Mouse (Mus musculus): Measurements from ENCODE around the gene Mrps12. TPM values are rescaled to one million over a fixed set of nuclear protein-coding genes. Genes with fewer than 3 reads are reported as not detected.

Mrps12 gene
- polyA plus RNA-seq, 1 experiment: 514 TPM

DNA sequence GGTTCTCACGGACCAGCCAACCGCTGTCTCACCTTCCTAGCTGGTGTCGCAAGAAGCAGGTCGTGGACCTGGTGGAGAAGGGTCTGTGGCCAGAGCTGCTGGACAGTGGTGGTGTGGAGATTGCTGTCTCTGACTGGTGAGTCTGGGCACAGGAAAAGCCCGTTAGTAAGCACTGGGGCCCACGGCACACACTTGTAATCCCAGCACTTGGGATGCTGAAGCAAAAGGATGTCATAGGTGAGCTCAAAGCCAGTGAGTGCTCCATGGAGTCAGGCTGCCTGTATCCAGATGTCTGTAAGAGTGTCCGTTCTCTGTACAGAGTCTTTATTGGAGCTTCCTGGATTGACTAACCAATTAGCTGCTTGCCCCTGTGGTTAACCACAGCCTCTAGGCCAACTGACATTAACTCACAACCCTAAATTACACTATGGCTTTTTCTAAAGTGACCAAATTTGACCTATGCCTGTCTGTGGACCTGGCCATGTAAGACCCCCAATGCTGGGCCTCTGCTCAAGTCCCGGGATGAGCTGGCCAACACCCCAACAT lies 46.6 kb downstream of the Mrps12 start:
- TF ChIP-seq GATA1 (IDR thresholded peaks at IDR 0.05; ENCODE audit: low read length): no peak

DNA sequence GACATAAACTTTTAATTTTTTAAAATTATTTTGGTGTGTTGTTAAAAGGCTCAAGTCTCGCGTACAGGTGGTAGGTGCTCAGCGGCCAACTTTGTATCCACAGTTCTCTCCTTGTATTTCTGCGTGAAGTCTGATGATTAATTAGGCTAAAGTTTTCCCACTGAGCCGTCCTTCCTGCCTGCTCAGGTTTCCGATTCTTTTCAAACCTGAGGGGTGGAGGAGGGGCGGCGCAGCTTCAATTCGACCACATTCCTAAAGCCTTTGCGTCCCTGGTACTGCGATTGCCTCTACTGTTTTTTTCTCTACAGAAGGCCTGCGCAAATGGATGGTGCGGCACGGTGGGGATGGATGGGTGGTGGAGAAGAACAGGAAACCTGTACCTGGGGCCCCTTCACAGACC lies 47.2 kb downstream of the Mrps12 start:
- TF ChIP-seq GATA1 (IDR thresholded peaks at IDR 0.05; ENCODE audit: low read length): no peak

DNA sequence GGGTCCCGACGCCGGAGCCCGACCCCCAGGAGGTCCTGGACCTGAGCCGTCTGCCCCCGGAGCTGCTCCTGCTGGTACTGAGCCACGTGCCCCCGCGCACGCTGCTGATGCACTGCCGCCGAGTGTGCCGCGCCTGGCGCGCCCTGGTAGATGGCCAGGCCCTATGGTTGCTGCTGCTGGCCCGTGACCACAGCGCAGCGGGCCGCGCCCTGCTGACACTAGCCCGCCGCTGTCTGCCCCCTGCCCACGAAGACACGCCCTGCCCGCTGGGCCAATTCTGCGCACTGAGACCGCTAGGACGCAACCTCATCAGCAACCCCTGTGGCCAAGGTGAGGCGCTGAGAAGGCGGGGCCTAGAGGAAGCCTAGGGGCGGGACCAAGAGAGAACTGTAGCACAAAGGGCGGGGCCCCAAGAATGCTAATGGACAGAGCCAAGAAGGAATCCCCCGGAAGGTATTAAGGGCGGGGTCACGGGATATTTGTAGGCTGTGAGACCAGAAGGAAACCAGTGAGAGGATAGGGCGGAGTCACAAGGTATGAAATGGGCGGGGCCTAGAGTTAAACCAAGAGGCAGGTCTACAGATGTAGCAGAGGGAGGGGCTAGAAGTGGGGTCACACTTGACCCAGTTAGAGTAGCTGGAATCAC lies 48.2 kb downstream of the Mrps12 start:
- no peak for TF ChIP-seq GATA1 (IDR thresholded peaks at IDR 0.05; ENCODE audit: low read length)

DNA sequence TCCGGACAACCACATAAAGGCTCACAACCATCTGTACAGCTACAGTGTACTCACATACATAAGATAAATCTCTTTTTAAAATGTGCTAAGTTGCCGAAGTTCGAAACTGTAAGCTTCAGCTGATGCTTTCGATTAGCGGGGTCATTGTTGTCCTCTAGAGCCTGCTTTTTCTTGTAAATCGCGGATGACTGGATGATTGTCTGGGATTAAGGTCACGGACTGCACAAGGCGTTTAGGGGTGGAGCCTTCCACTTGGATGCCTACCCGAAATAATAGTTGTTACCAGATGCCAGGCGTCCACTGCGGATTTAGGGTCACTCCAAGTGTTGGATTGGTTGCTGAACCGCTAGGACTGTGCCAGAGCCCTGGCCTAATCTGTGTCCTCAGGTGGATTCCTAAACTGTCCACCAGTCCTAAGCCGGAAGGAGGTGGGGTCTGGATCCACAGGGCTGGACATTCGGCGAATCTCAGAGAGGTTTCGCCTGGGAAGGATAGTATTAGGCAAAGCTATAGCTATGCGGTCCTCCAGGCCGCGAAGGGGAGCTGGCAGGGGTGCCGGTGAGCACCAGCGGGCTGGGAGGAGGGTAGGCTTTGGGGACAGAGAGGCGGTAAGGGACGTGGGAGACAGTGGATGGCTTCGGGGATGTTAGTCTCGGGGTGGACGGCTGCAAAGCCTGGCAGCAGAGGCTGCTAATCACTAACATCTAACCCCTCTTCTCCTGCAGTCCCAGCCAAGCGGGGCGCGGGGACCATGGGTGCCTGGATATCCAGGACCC lies 48.9 kb downstream of the Mrps12 start, which contains the start of gene Fbxo27:
TSS of gene Fbxo27 (plus strand) at position 305 of the 776 bp plus-strand sequence.
- no peak for TF ChIP-seq GATA1 (IDR thresholded peaks at IDR 0.05; ENCODE audit: low read length)

DNA sequence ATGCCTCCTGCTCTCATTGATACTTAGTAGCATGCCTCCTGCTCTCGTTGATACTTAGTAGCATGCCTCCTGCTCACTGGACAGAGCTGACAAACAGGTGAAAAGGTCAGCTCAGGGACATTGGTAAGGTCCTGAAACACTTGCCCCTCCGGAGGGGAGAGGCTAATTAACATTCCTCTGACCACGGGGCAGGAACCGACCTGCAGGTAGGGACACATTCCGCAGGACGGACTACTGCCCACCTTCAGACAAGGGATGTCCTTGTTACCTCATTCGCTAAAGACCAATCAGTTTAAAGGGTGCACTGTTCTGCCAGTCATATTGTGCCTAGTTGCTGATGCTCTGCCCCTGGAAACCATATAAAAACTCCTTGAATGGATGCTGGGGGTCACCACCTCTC lies 50.5 kb downstream of the Mrps12 start:
- no peak for TF ChIP-seq GATA1 (IDR thresholded peaks at IDR 0.05; ENCODE audit: low read length)

Other genes starting within 250 kb of the Mrps12 start
- not detected in 2 replicates for gene Ifnl2, start 231.4 kb downstream of the Mrps12 start, polyA plus RNA-seq (2012)
- gene Ifnl3, start 219.0 kb downstream of the Mrps12 start, polyA plus RNA-seq (2012): not detected in 2 replicates
- not detected in 2 replicates for gene Sycn, start 200.9 kb downstream of the Mrps12 start, polyA plus RNA-seq (2012)
- not detected in 2 replicates for gene Nccrp1, start 194.6 kb downstream of the Mrps12 start, polyA plus RNA-seq (2012)
- 95.5 and 118 TPM in 2 replicates for gene Samd4b, start 143.7 kb downstream of the Mrps12 start, polyA plus RNA-seq (2012)
- gene Pak4, start 143.6 kb downstream of the Mrps12 start, polyA plus RNA-seq (2012): 108 and 142 TPM in 2 replicates
- not detected in 2 replicates for gene Acp7, start 110.5 kb downstream of the Mrps12 start, polyA plus RNA-seq (2012)
- not detected in 2 replicates for gene Fbxo27, start 49.0 kb downstream of the Mrps12 start, polyA plus RNA-seq (2012)
- gene Fbxo17, start 25.0 kb downstream of the Mrps12 start, polyA plus RNA-seq (2012): not detected in 2 replicates
- gene Sars2, start 172 bp upstream of the Mrps12 start, polyA plus RNA-seq (2012): 72.4 and 89.6 TPM in 2 replicates
- 0.10 TPM in 1 of 2 replicates, not detected in the other for gene Ccer2, start 14.4 kb upstream of the Mrps12 start, polyA plus RNA-seq (2012)
- 154 and 161 TPM in 2 replicates for gene Sirt2, start 24.9 kb upstream of the Mrps12 start, polyA plus RNA-seq (2012)
- 200 and 233 TPM in 2 replicates for gene Nfkbib, start 25.7 kb upstream of the Mrps12 start, polyA plus RNA-seq (2012)
- gene Rinl, start 47.1 kb upstream of the Mrps12 start, polyA plus RNA-seq (2012): 0.52 and 0.89 TPM in 2 replicates
- gene Hnrnpl, start 66.7 kb upstream of the Mrps12 start, polyA plus RNA-seq (2012): 691 and 837 TPM in 2 replicates
- gene Ech1, start 83.4 kb upstream of the Mrps12 start, polyA plus RNA-seq (2012): 13.8 and 59.9 TPM in 2 replicates
- 0.26 and 0.70 TPM in 2 replicates for gene Lgals4, start 92.0 kb upstream of the Mrps12 start, polyA plus RNA-seq (2012)
- gene Lgals7, start 122.0 kb upstream of the Mrps12 start, polyA plus RNA-seq (2012): 2.2 and 2.5 TPM in 2 replicates
- gene Capn12, start 139.6 kb upstream of the Mrps12 start, polyA plus RNA-seq (2012): 0.03 and 0.04 TPM in 2 replicates
- 421 and 451 TPM in 2 replicates for gene Actn4, start 220.5 kb upstream of the Mrps12 start, polyA plus RNA-seq (2012)
- 100 and 388 TPM in 2 replicates for gene Eif3k, start 240.0 kb upstream of the Mrps12 start, polyA plus RNA-seq (2012)
- gene Map4k1, start 240.2 kb upstream of the Mrps12 start, polyA plus RNA-seq (2012): 90.7 and 110 TPM in 2 replicates